Mouse (Mus musculus): ENCODE results near the gene Mnat1. TPM values are rescaled to one million over a fixed set of nuclear protein-coding genes. Genes with fewer than 3 reads are reported as not detected.

Gene Mnat1
- polyA plus RNA-seq, 1 experiment = 5.2 TPM

DNA sequence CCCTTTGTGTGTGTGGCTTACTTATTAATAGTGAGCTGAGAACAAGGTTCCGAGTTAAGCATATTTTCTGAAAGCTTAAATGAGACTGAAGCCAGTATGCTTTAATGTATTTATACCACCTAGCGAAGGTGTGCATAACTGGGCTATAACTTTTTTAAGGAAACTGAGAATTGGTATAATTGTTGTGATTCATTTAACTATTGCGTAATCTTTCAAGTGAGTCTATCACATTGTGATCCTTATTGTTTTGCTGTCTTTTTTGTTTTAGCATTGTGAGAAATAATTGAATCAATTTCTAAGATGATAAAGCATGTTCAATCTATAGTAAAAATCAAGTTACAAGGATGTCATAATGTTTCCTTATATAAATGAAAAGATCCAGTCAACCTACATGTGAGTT lies 104.9 kb downstream of the Mnat1 start:
- 87% methylated on average over 3 of the region's 3 CpGs for WGBS
- H3K27ac ChIP-seq (ENCODE audit: control insufficient read depth, insufficient read depth, low read depth, low read length, poor library complexity) = no peak overlapping the region
- TF ChIP-seq CTCF (IDR thresholded peaks at IDR 0.05; ENCODE audit: control insufficient read depth, insufficient read depth, low read length) = no peak
- TF ChIP-seq POLR2A (IDR thresholded peaks at IDR 0.05; ENCODE audit: borderline replicate concordance, control insufficient read depth, low read depth, low read length) = no peak
- H3K4me3 ChIP-seq (replicated peaks; ENCODE audit: control insufficient read depth, low read depth, low read length) = no peak overlapping the region
- no peaks in the 10 kb centered on the region for H3K4me1 ChIP-seq (ENCODE audit: control insufficient read depth, insufficient read depth, low read length)

- no peak for TF ChIP-seq CTCF (IDR thresholded peaks at IDR 0.05; ENCODE audit: control insufficient read depth, insufficient read depth, low read length)
- TF ChIP-seq POLR2A (IDR thresholded peaks at IDR 0.05; ENCODE audit: borderline replicate concordance, control insufficient read depth, low read depth, low read length) = no peak
- Histone ChIP-seq H3K4me1 (ENCODE audit: control insufficient read depth, insufficient read depth, low read length) (no peaks in the 10 kb centered on the region), H3K4me3 (replicated peaks; ENCODE audit: control insufficient read depth, low read depth, low read length) (no peak overlapping the region), H3K27ac (ENCODE audit: control insufficient read depth, insufficient read depth, low read depth, low read length, poor library complexity) (no peak overlapping the region)
Measured at GRCm38 (mm10) chr12:73230196-73230595, 106.7 kb downstream of the Mnat1 start.

DNA sequence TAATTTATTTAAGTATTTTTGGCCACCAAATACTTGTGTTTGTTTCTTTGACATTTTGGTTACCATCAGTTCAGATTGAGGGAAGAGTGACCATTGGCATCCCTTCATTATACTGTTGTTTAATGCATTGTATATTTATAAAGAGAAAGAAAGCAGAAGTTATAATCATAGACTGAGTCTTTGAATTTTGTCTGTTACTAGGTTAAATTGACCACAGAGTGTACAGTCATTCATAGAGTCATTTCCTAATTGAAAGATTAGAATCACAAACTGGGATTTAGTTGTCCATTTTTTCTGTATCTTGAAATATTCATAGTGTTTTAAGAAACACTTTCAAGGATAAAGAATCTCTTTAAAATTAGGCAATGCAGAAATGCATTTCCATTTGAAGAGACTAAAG lies 108.0 kb downstream of the Mnat1 start:
- Histone ChIP-seq H3K4me3 (replicated peaks; ENCODE audit: control insufficient read depth, low read depth, low read length) (no peak overlapping the region), H3K4me1 (ENCODE audit: control insufficient read depth, insufficient read depth, low read length) (no peaks in the 10 kb centered on the region), H3K27ac (ENCODE audit: control insufficient read depth, insufficient read depth, low read depth, low read length, poor library complexity) (no peak overlapping the region)
- no peak for TF ChIP-seq POLR2A (IDR thresholded peaks at IDR 0.05; ENCODE audit: borderline replicate concordance, control insufficient read depth, low read depth, low read length)
- no peak for TF ChIP-seq CTCF (IDR thresholded peaks at IDR 0.05; ENCODE audit: control insufficient read depth, insufficient read depth, low read length)

GRCm38 (mm10) chr12:73232586-73232985 lies 109.1 kb downstream of the Mnat1 start:
- H3K27ac ChIP-seq (ENCODE audit: control insufficient read depth, insufficient read depth, low read depth, low read length, poor library complexity) = no peak overlapping the region
- no peak for TF ChIP-seq POLR2A (IDR thresholded peaks at IDR 0.05; ENCODE audit: borderline replicate concordance, control insufficient read depth, low read depth, low read length)
- no peak for TF ChIP-seq CTCF (IDR thresholded peaks at IDR 0.05; ENCODE audit: control insufficient read depth, insufficient read depth, low read length)
- H3K4me1 ChIP-seq (ENCODE audit: control insufficient read depth, insufficient read depth, low read length) = no peaks in the 10 kb centered on the region
- H3K4me3 ChIP-seq (replicated peaks; ENCODE audit: control insufficient read depth, low read depth, low read length) = no peak overlapping the region
- 86% methylated on average over 2 of the region's 2 CpGs for WGBS

GRCm38 (mm10) chr12:73241960-73242359 lies 118.4 kb downstream of the Mnat1 start:
- Histone ChIP-seq H3K4me1 (ENCODE audit: control insufficient read depth, insufficient read depth, low read length) (no peaks in the 10 kb centered on the region), H3K4me3 (replicated peaks; ENCODE audit: control insufficient read depth, low read depth, low read length) (no peak overlapping the region), H3K27ac (ENCODE audit: control insufficient read depth, insufficient read depth, low read depth, low read length, poor library complexity) (no peak overlapping the region)
- TF ChIP-seq CTCF (IDR thresholded peaks at IDR 0.05; ENCODE audit: control insufficient read depth, insufficient read depth, low read length) (no peak), POLR2A (IDR thresholded peaks at IDR 0.05; ENCODE audit: borderline replicate concordance, control insufficient read depth, low read depth, low read length) (no peak)
- WGBS = 89% methylated on average over 10 of the region's 10 CpGs

GRCm38 (mm10) chr12:73245687-73246086 lies 122.2 kb downstream of the Mnat1 start:
- 76% methylated on average over 5 of the region's 5 CpGs for WGBS
- H3K27ac ChIP-seq (ENCODE audit: control insufficient read depth, insufficient read depth, low read depth, low read length, poor library complexity) = no peak overlapping the region
- no peak for TF ChIP-seq CTCF (IDR thresholded peaks at IDR 0.05; ENCODE audit: control insufficient read depth, insufficient read depth, low read length)
- no peak for TF ChIP-seq POLR2A (IDR thresholded peaks at IDR 0.05; ENCODE audit: borderline replicate concordance, control insufficient read depth, low read depth, low read length)
- H3K4me3 ChIP-seq (replicated peaks; ENCODE audit: control insufficient read depth, low read depth, low read length) = no peak overlapping the region
- no peaks in the 10 kb centered on the region for H3K4me1 ChIP-seq (ENCODE audit: control insufficient read depth, insufficient read depth, low read length)

DNA sequence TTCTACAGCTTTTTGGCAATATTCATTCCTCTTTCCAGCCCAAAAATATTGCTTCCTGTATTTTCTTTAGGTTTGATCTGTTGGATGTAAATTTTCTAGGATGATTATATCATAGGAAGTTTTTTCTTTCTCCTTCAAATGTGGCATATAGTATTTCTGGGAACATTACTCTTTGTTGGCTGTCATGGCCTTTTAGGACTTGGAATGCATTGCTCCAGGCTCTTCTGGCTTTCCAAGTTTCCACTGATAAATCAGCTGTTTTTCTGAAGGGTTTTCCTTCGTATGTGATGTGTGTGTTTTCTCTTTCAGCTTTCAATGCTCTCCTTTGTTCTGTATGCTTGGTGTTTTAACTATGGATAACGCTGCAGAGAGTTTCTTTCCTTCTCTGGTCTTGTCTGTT lies 131.5 kb downstream of the Mnat1 start:
- WGBS = 76% methylated on average over 2 of the region's 2 CpGs
- no peak overlapping the region for H3K27ac ChIP-seq (ENCODE audit: control insufficient read depth, insufficient read depth, low read depth, low read length, poor library complexity)
- no peak overlapping the region for H3K4me3 ChIP-seq (replicated peaks; ENCODE audit: control insufficient read depth, low read depth, low read length)
- no peaks in the 10 kb centered on the region for H3K4me1 ChIP-seq (ENCODE audit: control insufficient read depth, insufficient read depth, low read length)
- TF ChIP-seq POLR2A (IDR thresholded peaks at IDR 0.05; ENCODE audit: borderline replicate concordance, control insufficient read depth, low read depth, low read length) (no peak), CTCF (IDR thresholded peaks at IDR 0.05; ENCODE audit: control insufficient read depth, insufficient read depth, low read length) (no peak)

- Histone ChIP-seq H3K4me3 (replicated peaks; ENCODE audit: control insufficient read depth, low read depth, low read length) (no peak overlapping the region), H3K27ac (ENCODE audit: control insufficient read depth, insufficient read depth, low read depth, low read length, poor library complexity) (no peak overlapping the region), H3K4me1 (ENCODE audit: control insufficient read depth, insufficient read depth, low read length) (no peaks in the 10 kb centered on the region)
- WGBS = 83% methylated on average over 6 of the region's 6 CpGs
- no peak for TF ChIP-seq CTCF (IDR thresholded peaks at IDR 0.05; ENCODE audit: control insufficient read depth, insufficient read depth, low read length)
- TF ChIP-seq POLR2A (IDR thresholded peaks at IDR 0.05; ENCODE audit: borderline replicate concordance, control insufficient read depth, low read depth, low read length) = no peak
Measured at GRCm38 (mm10) chr12:73259269-73259668, 135.8 kb downstream of the Mnat1 start.

DNA sequence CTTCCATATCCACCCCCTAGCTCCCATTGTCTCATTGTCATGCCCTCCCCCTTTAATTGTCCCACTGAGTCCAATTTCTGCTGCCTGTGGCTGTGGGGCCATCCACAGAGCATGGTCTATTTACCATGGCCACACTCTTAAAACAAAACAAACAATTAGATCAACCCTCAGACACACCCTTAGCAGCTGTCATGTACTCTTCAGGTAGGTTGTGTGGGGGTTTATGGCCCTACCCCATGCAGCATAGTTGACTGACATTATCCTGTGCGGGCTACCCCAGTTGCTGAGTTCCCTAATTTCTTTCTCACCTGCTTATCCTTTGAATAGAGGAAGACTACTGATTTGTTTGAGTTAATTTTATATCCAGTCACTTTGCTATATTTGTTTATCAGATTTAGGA lies 136.8 kb downstream of the Mnat1 start:
- WGBS = 66% methylated on average over 1 of the region's 1 CpGs

More for the DNA sequence above, 136.8 kb downstream of the Mnat1 start:
- Histone ChIP-seq H3K4me3 (replicated peaks; ENCODE audit: control insufficient read depth, low read depth, low read length) (no peak overlapping the region), H3K27ac (ENCODE audit: control insufficient read depth, insufficient read depth, low read depth, low read length, poor library complexity) (no peak overlapping the region), H3K4me1 (ENCODE audit: control insufficient read depth, insufficient read depth, low read length) (no peaks in the 10 kb centered on the region)
- TF ChIP-seq POLR2A (IDR thresholded peaks at IDR 0.05; ENCODE audit: borderline replicate concordance, control insufficient read depth, low read depth, low read length) (no peak), CTCF (IDR thresholded peaks at IDR 0.05; ENCODE audit: control insufficient read depth, insufficient read depth, low read length) (no peak)

Measured in bone marrow, adult 2 months (tissue).